ENCODE assay signal across 9 mouse cellular contexts in the genomic region with DNA sequence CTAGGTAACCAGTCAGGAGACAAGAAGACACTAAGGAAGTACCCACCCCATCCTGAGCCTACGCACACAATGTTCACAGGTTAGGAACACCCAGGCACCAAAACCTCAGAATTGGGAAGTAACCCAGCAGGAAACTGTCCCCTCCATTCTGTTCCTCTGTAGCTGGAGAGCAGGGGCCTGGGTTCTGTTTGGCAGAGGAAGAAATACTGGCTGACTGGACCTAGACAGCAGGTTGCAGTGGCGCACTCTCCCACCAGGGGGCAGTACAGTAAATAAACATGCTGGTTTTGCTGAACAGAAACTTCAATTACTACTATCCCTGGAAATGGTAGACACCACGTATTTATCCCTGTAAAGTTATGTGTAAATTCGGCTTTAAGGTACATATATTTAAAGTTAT. TPM values are rescaled to one million over a fixed set of nuclear protein-coding genes. Genes with fewer than 3 reads are reported as not detected.
A peak's percentile ranks its signal among the peaks of the same experiment; 100 is the strongest.
DNase-seq lines count a peak whose midpoint lies in the region; ATAC-seq and TF ChIP-seq lines count a peak whose summit lies in the region.
"Had no signal": no experiment of that assay in that cellular context is flagged by ENCODE, and none has a peak within 500 bp of the region (broad histone marks: within the 10 kb centered on the region; RNA-seq: fewer than 3 reads in every experiment).

No protein-coding gene starts in this region.

- H3K27ac ChIP-seq in neural tube, embryonic 15.5 days (replicated peaks) = no peak overlapping the region
- no peak overlapping the region for H3K27ac ChIP-seq in kidney, postnatal 0 days
- no peak overlapping the region for H3K27ac ChIP-seq in liver, postnatal 0 days (ENCODE audit: low read depth)
- H3K27ac ChIP-seq: midbrain, embryonic 12.5 days had no signal

- H3K4me1 ChIP-seq in neural tube, embryonic 15.5 days = no peaks in the 10 kb centered on the region
- H3K4me1 ChIP-seq in kidney, postnatal 0 days (replicated peaks; ENCODE audit: insufficient read depth, low read length) = 0 out of 2 replicates have a peak, but pooled peaks cover 3% of the 10 kb centered on the region
- H3K4me1 ChIP-seq in liver, postnatal 0 days (ENCODE audit: insufficient read depth) = 0 out of 2 replicates have a peak, but pooled peaks cover 2% of the 10 kb centered on the region
- H3K4me1 ChIP-seq: midbrain, embryonic 12.5 days had no signal

- WGBS in neural tube, embryonic 15.5 days = 29% methylated on average over 4 of the region's 4 CpGs
- 19% methylated on average over 4 of the region's 4 CpGs for WGBS in kidney, postnatal 0 days
- WGBS in liver, postnatal 0 days (ENCODE audit: insufficient replicate concordance) = 10% methylated on average over 4 of the region's 4 CpGs

- H3K4me2 ChIP-seq in neural tube, embryonic 15.5 days = no peak overlapping the region
- no peak overlapping the region for H3K4me2 ChIP-seq in kidney, postnatal 0 days (ENCODE audit: low read length)
- H3K4me2 ChIP-seq in liver, postnatal 0 days (ENCODE audit: low read depth, low read length) = no peak overlapping the region
- H3K4me2 ChIP-seq: midbrain, embryonic 12.5 days had no signal

- ATAC-seq in neural tube, embryonic 15.5 days (ENCODE audit: low FRiP score) = no peak
- ATAC-seq in kidney, postnatal 0 days (replicated peaks; ENCODE audit: low FRiP score, low read depth) = no peak
- peak; percentile 43 for ATAC-seq in liver, postnatal 0 days
- ATAC-seq in erythroid progenitor cell, adult 5-6 weeks (replicated peaks; ENCODE audit: low FRiP score, poor library complexity, severe bottlenecking) = no peak

- TF ChIP-seq CTCF in kidney, postnatal 0 days (IDR thresholded peaks at IDR 0.05; ENCODE audit: low read depth) = peak; percentile 91
- TF ChIP-seq CTCF in liver, postnatal 0 days (IDR thresholded peaks at IDR 0.05; ENCODE audit: low read depth) = peak; percentile 85

- no peak overlapping the region for H3K4me3 ChIP-seq in neural tube, embryonic 15.5 days (replicated peaks)
- no peak overlapping the region for H3K4me3 ChIP-seq in kidney, postnatal 0 days (replicated peaks; ENCODE audit: low read depth, low read length)
- H3K4me3 ChIP-seq in liver, postnatal 0 days (ENCODE audit: low read depth, low read length) = no peak overlapping the region
- H3K4me3 ChIP-seq: midbrain, embryonic 12.5 days had no signal

- H3K9ac ChIP-seq in neural tube, embryonic 15.5 days (replicated peaks) = no peak overlapping the region
- no peak overlapping the region for H3K9ac ChIP-seq in kidney, postnatal 0 days (ENCODE audit: low read depth, low read length)
- no peak overlapping the region for H3K9ac ChIP-seq in liver, postnatal 0 days (replicated peaks)
- H3K9ac ChIP-seq: midbrain, embryonic 12.5 days had no signal

- no peak for TF ChIP-seq EP300 in liver, postnatal 0 days (IDR thresholded peaks at IDR 0.05; ENCODE audit: low read depth)

- H3K27me3 ChIP-seq in neural tube, embryonic 15.5 days (replicated peaks) = no peaks in the 10 kb centered on the region
- H3K27me3 ChIP-seq in kidney, postnatal 0 days (ENCODE audit: insufficient read depth, low read length) = no peaks in the 10 kb centered on the region
- no peaks in the 10 kb centered on the region for H3K27me3 ChIP-seq in liver, postnatal 0 days (ENCODE audit: insufficient read depth, low read length)
- H3K27me3 ChIP-seq: midbrain, embryonic 12.5 days had no signal

- no peaks in the 10 kb centered on the region for H3K9me3 ChIP-seq in neural tube, embryonic 15.5 days (replicated peaks)
- no peaks in the 10 kb centered on the region for H3K9me3 ChIP-seq in kidney, postnatal 0 days (replicated peaks; ENCODE audit: low read length)
- H3K9me3 ChIP-seq in liver, postnatal 0 days (ENCODE audit: low read length) = no peaks in the 10 kb centered on the region
- H3K9me3 ChIP-seq: midbrain, embryonic 12.5 days had no signal

- H3K36me3 ChIP-seq in neural tube, embryonic 15.5 days = no peaks in the 10 kb centered on the region
- H3K36me3 ChIP-seq in kidney, postnatal 0 days (ENCODE audit: insufficient read depth, low read length) = no peaks in the 10 kb centered on the region
- H3K36me3 ChIP-seq in liver, postnatal 0 days (replicated peaks; ENCODE audit: insufficient read depth, low read length) = no peaks in the 10 kb centered on the region
- H3K36me3 ChIP-seq: midbrain, embryonic 12.5 days had no signal

- peak; percentile 70 for DNase-seq in neural tube, embryonic 10.5 days (ENCODE audit: extremely low spot score, low spot score)
- DNase-seq in adrenal gland, adult 18-20 months (ENCODE audit: low spot score in 2 of 2) = peak; percentile 81 to 83
- peak; percentile 69 for DNase-seq in embryo, embryonic 11 days
- peak; percentile 76 for DNase-seq in kidney, postnatal 0 days (ENCODE audit: low spot score)
- DNase-seq in liver, postnatal 0 days = peak; percentile 80
- DNase-seq in right cerebral cortex, adult 18-20 months = peak; percentile 61

RNA-seq across cellular contexts. Expression of a gene that starts 7.1 kb away (rescaled TPM):
- 3.6 and 4.1 TPM in 2 replicates for polyA plus RNA-seq in neural tube, embryonic 15.5 days (2015; fragmentation: Nextera tagmentation; extraction: Ambion mirVana)
- 10 to 100 TPM; 25.5 to 26.1 TPM for total RNA-seq in adrenal gland, adult 18-20 months (2021)
- polyA plus RNA-seq in kidney, postnatal 0 days (2015; fragmentation: Nextera tagmentation; extraction: Ambion mirVana) = 19.0 and 21.4 TPM in 2 replicates
- 3.4 and 3.5 TPM in 2 replicates for polyA plus RNA-seq in liver, postnatal 0 days (2015; fragmentation: Nextera tagmentation; extraction: Ambion mirVana)
- total RNA-seq in erythroid progenitor cell, adult 5-6 weeks (2015; ENCODE audit: low replicate concordance) = 0.36 TPM in 1 of 2 replicates, not detected in the other
- total RNA-seq in erythroid progenitor cell, adult 5-6 weeks (2017; ENCODE audit: low replicate concordance) = 0.90 and 1.6 TPM in 2 replicates

RNA-seq across cellular contexts. Expression of a gene that starts 10.8 kb away (rescaled TPM):
- 29.5 and 31.8 TPM in 2 replicates for polyA plus RNA-seq in neural tube, embryonic 15.5 days (2015; fragmentation: Nextera tagmentation; extraction: Ambion mirVana)
- 1 to 10 TPM; 7.5 to 8.0 TPM for total RNA-seq in adrenal gland, adult 18-20 months (2021)
- polyA plus RNA-seq in kidney, postnatal 0 days (2015; fragmentation: Nextera tagmentation; extraction: Ambion mirVana) = 3.2 and 3.9 TPM in 2 replicates
- 0.33 and 0.45 TPM in 2 replicates for polyA plus RNA-seq in liver, postnatal 0 days (2015; fragmentation: Nextera tagmentation; extraction: Ambion mirVana)
- total RNA-seq in erythroid progenitor cell, adult 5-6 weeks (2015; ENCODE audit: low replicate concordance) = not detected in 2 replicates
- total RNA-seq in erythroid progenitor cell, adult 5-6 weeks (2017; ENCODE audit: low replicate concordance) = not detected in 2 replicates
